Mouse (Mus musculus) myocyte (in vitro differentiated cells): Measurements from ENCODE around the gene OR5BS1P. TPM values are rescaled to one million over a fixed set of nuclear protein-coding genes. Genes with fewer than 3 reads are reported as not detected.
"Not testable (repeated sequence)": the region's sequence is repeated elsewhere in the genome, so short reads cannot be mapped to it uniquely, and the experiment has no call there.

Experiments used
- H3K27me3 ChIP-seq: one replicate; pipeline ENCODE4 v1.6.1; 2011; ENCODE audit not compliant: control insufficient read depth, insufficient read depth, insufficient read length
- H3K36me3 ChIP-seq: one replicate; pipeline ENCODE4 v1.6.1; 2011; ENCODE audit not compliant: control insufficient read depth, insufficient read depth
- H3K4me2 ChIP-seq: one replicate; pipeline ENCODE4 v1.6.1; 2011; ENCODE audit warnings: low read depth, control low read depth
- H3K4me3 ChIP-seq: one replicate; pipeline ENCODE4 v1.5.1; 2011; ENCODE audit warnings: mild to moderate bottlenecking, control low read depth, moderate library complexity
- H3K79me2 ChIP-seq: one replicate; pipeline ENCODE4 v1.6.1; 2011; ENCODE audit not compliant: control insufficient read depth, insufficient read depth
- H3ac ChIP-seq: one replicate; pipeline ENCODE4 v1.6.1; 2011; ENCODE audit not compliant: control insufficient read depth, insufficient read length
- CEBPB ChIP-seq: IDR thresholded peaks from 2 replicates; pipeline ENCODE4 v1.6.1; 2011; ENCODE audit warnings: mild to moderate bottlenecking, moderate library complexity; ENCODE audit not compliant: poor library complexity, insufficient read depth, severe bottlenecking
- E2F4 ChIP-seq: IDR thresholded peaks from one replicate; pipeline ENCODE4 v1.6.1; 2011; ENCODE audit warnings: mild to moderate bottlenecking, control low read depth, moderate library complexity; ENCODE audit not compliant: insufficient read depth
- MAX ChIP-seq: IDR thresholded peaks from one replicate; pipeline ENCODE4 v1.6.1; 2011; ENCODE audit warnings: low read depth, mild to moderate bottlenecking, control low read depth
- MYOD1 ChIP-seq, 3 experiments: IDR thresholded peaks; one replicate each; pipeline ENCODE4 v1.6.1; 2011; ENCODE audit warnings: control low read depth in 2 of 3, low read depth in 2 of 3, mild to moderate bottlenecking in 2 of 3, moderate library complexity in 1 of 3; ENCODE audit not compliant: insufficient read length in 2 of 3, control insufficient read depth in 1 of 3
- MYOG ChIP-seq, 3 experiments: IDR thresholded peaks; one replicate each; pipeline ENCODE4 v1.6.1; 2011; ENCODE audit warnings: control low read depth in 2 of 3, low read depth in 2 of 3, mild to moderate bottlenecking in 2 of 3; ENCODE audit not compliant: insufficient read length in 2 of 3, control insufficient read depth in 1 of 3, insufficient read depth in 1 of 3
- POLR2A ChIP-seq: IDR thresholded peaks from one replicate; pipeline ENCODE4 v1.6.1; 2011; ENCODE audit warnings: low read depth, mild to moderate bottlenecking, control low read depth, moderate library complexity; ENCODE audit not compliant: insufficient read length
- POLR2AphosphoS2 ChIP-seq: IDR thresholded peaks from one replicate; pipeline ENCODE4 v1.6.1; 2011; ENCODE audit warnings: low read depth, control low read depth; ENCODE audit not compliant: insufficient read length
- REST ChIP-seq: IDR thresholded peaks from one replicate; pipeline ENCODE4 v1.6.1; 2011; ENCODE audit warnings: mild to moderate bottlenecking, control low read depth, moderate library complexity; ENCODE audit not compliant: insufficient read depth, insufficient read length
- SRF ChIP-seq: IDR thresholded peaks from one replicate; pipeline ENCODE4 v1.6.1; 2011; ENCODE audit warnings: low read depth; ENCODE audit not compliant: control insufficient read depth, insufficient read length
- TCF12 ChIP-seq: IDR thresholded peaks from one replicate; pipeline ENCODE4 v1.6.1; 2011; ENCODE audit warnings: mild to moderate bottlenecking, control low read depth; ENCODE audit not compliant: poor library complexity, insufficient read depth, severe bottlenecking
- TCF3 ChIP-seq: IDR thresholded peaks from one replicate; pipeline ENCODE4 v1.6.1; 2011; ENCODE audit warnings: low read depth, control low read depth; ENCODE audit not compliant: insufficient read length
- USF1 ChIP-seq: IDR thresholded peaks from one replicate; pipeline ENCODE4 v1.6.1; 2011; ENCODE audit warnings: low read depth, mild to moderate bottlenecking, control low read depth, moderate library complexity
- polyA plus RNA-seq: library from polyadenylated mRNA; unstranded; fragments of >200 nt; fragmentation: generic; extraction: Trizol; gene quantifications from one replicate; pipeline ENCODE4 v1.2.1, GENCODE M21; 2012; ENCODE audit warnings: missing spikeins

Gene OR5BS1P
- polyA plus RNA-seq, result not detected

DNA sequence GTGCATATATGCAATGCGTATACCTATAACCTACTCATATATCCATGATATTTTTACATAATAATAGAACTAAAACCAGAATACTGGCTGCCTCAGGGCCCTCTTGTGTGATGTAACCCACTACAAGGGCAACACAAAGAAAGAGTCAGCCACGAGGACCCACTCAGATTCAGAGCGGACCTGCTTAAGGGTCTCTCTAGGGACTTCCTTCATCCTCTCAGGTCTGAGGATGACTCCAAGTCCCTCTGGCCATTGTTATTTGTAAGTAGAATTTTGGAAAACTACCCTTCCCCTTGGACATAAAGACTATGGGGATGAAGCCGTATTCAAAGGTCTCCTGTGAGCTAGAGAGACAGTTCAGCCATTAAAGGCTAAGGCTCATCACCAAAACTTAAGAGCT lies at the start of gene OR5BS1P:
Gene OR5BS1P, plus strand, starts transcription at position 301 of the 400 bp plus-strand sequence.
- no peaks in the 10 kb centered on the region for H3K36me3 ChIP-seq
- H3K4me2 ChIP-seq, result no peak within 1 kb of the TSS
- H3K27me3 ChIP-seq, result peaks cover 75% of the 10 kb centered on the region
- H3K79me2 ChIP-seq, result no peaks in the 10 kb centered on the region
- H3ac ChIP-seq, result no peak within 1 kb of the TSS
- no peak within 1 kb of the TSS for H3K4me3 ChIP-seq
- TF ChIP-seq REST (no peak), POLR2AphosphoS2 (no peak), MYOD1 (IDR thresholded peaks at IDR 0.05; ENCODE audit: control insufficient read depth in 1 of 3, insufficient read length in 2 of 3, low read depth in 2 of 3) (no peak), MYOG (IDR thresholded peaks at IDR 0.05; ENCODE audit: control insufficient read depth in 1 of 3, insufficient read depth in 1 of 3, insufficient read length in 2 of 3, low read depth in 2 of 3) (no peak), TCF3 (no peak), CEBPB (no peak), USF1 (no peak), TCF12 (no peak), E2F4 (no peak), MAX (no peak), SRF (no peak), POLR2A (no peak)

DNA sequence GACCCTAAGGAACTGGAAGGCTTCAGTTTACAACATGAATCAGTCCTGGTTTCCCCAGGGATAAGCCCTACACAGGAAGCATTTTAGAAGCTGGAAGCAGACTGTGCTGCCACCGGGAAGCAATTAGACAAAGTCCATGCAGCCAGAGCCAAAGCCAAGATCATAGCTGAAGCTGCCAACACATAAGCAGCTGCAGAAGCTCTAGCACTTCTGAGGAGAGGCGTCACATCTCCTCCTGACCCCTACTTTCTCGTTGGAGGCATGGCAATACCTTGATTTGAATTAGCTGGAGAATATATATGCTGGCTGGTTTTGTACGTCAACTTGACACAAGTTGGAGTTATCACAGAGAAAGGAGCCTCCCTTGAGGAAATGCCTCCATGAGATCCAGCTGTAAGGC lies 48.8 kb upstream of the OR5BS1P start:
- Histone ChIP-seq H3ac (no peak overlapping the region), H3K4me2 (no peak overlapping the region), H3K27me3 (peaks cover 13% of the 10 kb centered on the region), H3K4me3 (no peak overlapping the region), H3K79me2 (no peaks in the 10 kb centered on the region), H3K36me3 (no peaks in the 10 kb centered on the region)
- TF ChIP-seq CEBPB, result no peak
- TF ChIP-seq REST, result no peak
- no peak for TF ChIP-seq TCF12
- no peak for TF ChIP-seq POLR2AphosphoS2
- no peak for TF ChIP-seq USF1
- TF ChIP-seq MYOD1 (IDR thresholded peaks at IDR 0.05; ENCODE audit: control insufficient read depth in 1 of 3, insufficient read length in 2 of 3, low read depth in 2 of 3), result no peak
- no peak for TF ChIP-seq POLR2A
- TF ChIP-seq E2F4, result no peak
- no peak for TF ChIP-seq MAX
- TF ChIP-seq SRF, result no peak
- no peak for TF ChIP-seq MYOG (IDR thresholded peaks at IDR 0.05; ENCODE audit: control insufficient read depth in 1 of 3, insufficient read depth in 1 of 3, insufficient read length in 2 of 3, low read depth in 2 of 3)
- no peak for TF ChIP-seq TCF3

- Histone ChIP-seq H3K4me2 (no peak overlapping the region), H3K27me3 (peaks cover 28% of the 10 kb centered on the region), H3K79me2 (no peaks in the 10 kb centered on the region), H3K4me3 (no peak overlapping the region), H3K36me3 (no peaks in the 10 kb centered on the region), H3ac (no peak overlapping the region)
- no peak for TF ChIP-seq USF1
- TF ChIP-seq MYOD1 (IDR thresholded peaks at IDR 0.05; ENCODE audit: control insufficient read depth in 1 of 3, insufficient read length in 2 of 3, low read depth in 2 of 3), result no peak
- no peak for TF ChIP-seq REST
- no peak for TF ChIP-seq MYOG (IDR thresholded peaks at IDR 0.05; ENCODE audit: control insufficient read depth in 1 of 3, insufficient read depth in 1 of 3, insufficient read length in 2 of 3, low read depth in 2 of 3)
- TF ChIP-seq SRF, result no peak
These were observed 45.4 kb upstream of the OR5BS1P start for GRCm38 (mm10) chr15:98424326-98424725.

DNA sequence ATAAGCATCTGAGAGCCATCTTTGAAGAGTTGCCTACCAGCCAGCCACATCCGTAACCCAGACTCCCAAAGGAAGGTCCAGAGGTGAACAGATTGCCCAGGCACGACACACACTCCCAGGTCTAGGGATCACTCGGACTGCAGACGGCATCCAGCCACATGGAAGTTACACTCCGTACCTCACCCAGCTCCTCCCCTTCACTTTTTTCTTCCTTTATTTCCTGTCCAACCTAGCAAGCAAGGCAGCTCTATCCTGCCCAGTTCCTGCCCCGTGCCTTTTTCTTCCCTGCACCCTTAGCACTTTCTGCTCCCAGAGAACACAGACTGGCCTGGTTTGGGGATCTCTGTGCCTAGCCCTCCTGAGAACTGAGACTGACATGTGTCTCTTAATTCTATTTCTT lies 44.9 kb upstream of the OR5BS1P start:
- Histone ChIP-seq H3K4me2 (no peak overlapping the region), H3K79me2 (no peaks in the 10 kb centered on the region), H3K27me3 (peaks cover 27% of the 10 kb centered on the region), H3K36me3 (no peaks in the 10 kb centered on the region), H3ac (no peak overlapping the region), H3K4me3 (no peak overlapping the region)
- TF ChIP-seq MYOD1 (IDR thresholded peaks at IDR 0.05; ENCODE audit: control insufficient read depth in 1 of 3, insufficient read length in 2 of 3, low read depth in 2 of 3) (no peak), CEBPB (no peak)

DNA sequence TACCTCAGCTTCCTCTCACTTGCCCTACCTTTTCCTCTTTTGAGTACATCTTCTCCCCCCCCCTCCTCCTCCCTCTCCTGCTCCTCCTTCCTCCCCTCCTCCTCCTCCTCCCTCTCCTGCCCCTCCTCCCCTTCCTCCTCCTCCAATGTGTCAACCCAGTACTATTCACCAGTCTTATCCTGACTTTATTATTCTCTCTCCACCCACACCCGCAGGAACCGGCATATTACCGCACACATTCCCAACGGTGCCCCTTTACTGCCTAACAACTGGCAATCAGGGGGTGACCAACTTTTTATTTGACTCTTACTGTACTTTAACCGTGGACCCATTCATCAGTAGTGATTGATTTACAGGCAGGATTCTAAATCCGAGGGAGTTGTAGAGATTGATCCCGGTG lies 44.5 kb upstream of the OR5BS1P start:
- Histone ChIP-seq H3ac (no peak overlapping the region), H3K4me3 (no peak overlapping the region), H3K4me2 (no peak overlapping the region), H3K79me2 (no peaks in the 10 kb centered on the region), H3K27me3 (peaks cover 23% of the 10 kb centered on the region), H3K36me3 (no peaks in the 10 kb centered on the region)
- TF ChIP-seq TCF12 (no peak), CEBPB (no peak)

DNA sequence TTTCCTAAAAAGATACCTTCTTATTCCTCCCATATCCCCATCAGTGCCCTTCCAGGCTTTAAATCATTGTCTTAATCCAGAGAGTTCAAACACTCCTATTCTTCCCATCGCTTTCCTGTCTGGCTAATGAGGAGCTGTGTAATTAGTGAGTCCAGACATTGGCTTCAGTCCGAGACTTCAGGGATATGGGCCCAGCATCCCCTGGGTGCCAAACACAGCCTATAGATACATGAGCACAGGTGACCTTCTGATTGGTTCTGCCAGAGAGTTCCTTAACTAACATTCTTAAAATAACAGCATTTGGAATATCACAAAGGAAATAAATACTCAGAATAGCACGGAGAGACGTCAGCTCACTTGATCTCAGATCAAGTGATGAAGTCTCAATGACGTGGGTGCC lies 38.8 kb upstream of the OR5BS1P start, which contains the start of gene Olfr282:
Gene Olfr282, plus strand, starts transcription at position 301 of the 400 bp plus-strand sequence.
- not testable (repeated sequence) for H3K4me2 ChIP-seq, H3K4me3 ChIP-seq, H3K79me2 ChIP-seq, H3K36me3 ChIP-seq, H3ac ChIP-seq
- H3K27me3 ChIP-seq, result peaks cover 19% of the 10 kb centered on the region
